Mouse (Mus musculus): ENCODE results near the gene Scd2.
A peak's percentile ranks its signal among the peaks of the same experiment; 100 is the strongest.
"Not testable (repeated sequence)": the region's sequence is repeated elsewhere in the genome, so short reads cannot be mapped to it uniquely, and the experiment has no call there.

Gene Scd2

GRCm38 (mm10) chr19:44297862-44298261 is 4.4 kb downstream of the Scd2 start:
- DNase-seq = peak; percentile 40 to 43

- DNase-seq = no peak
Measured at GRCm38 (mm10) chr19:44299078-44299477, 5.6 kb downstream of the Scd2 start.

GRCm38 (mm10) chr19:44299902-44300301 is 6.4 kb downstream of the Scd2 start:
- no peak for DNase-seq

GRCm38 (mm10) chr19:44300520-44300919 is 7.0 kb downstream of the Scd2 start:
- no peak for DNase-seq

- peak; percentile 38 to 39 for DNase-seq
Measured at GRCm38 (mm10) chr19:44301176-44301575, 7.7 kb downstream of the Scd2 start.

- no peak for DNase-seq
Measured at GRCm38 (mm10) chr19:44301671-44302305, 8.3 kb downstream of the Scd2 start.

GRCm38 (mm10) chr19:44302901-44303300 is 9.4 kb downstream of the Scd2 start:
- DNase-seq = no peak

GRCm38 (mm10) chr19:44303502-44303901 is 10.0 kb downstream of the Scd2 start:
- DNase-seq = no peak

GRCm38 (mm10) chr19:44304419-44304818 is 10.9 kb downstream of the Scd2 start:
- no peak for DNase-seq

GRCm38 (mm10) chr19:44304851-44305510 is 11.5 kb downstream of the Scd2 start:
- DNase-seq = no peak

GRCm38 (mm10) chr19:44305701-44306100 is 12.2 kb downstream of the Scd2 start:
- no peak for DNase-seq

- no peak for DNase-seq
Measured at GRCm38 (mm10) chr19:44306171-44306570, 12.7 kb downstream of the Scd2 start.

GRCm38 (mm10) chr19:44307101-44307914 is 13.8 kb downstream of the Scd2 start:
- no peak for DNase-seq

- no peak for DNase-seq
Measured at GRCm38 (mm10) chr19:44307915-44308470, 14.5 kb downstream of the Scd2 start.

- no peak for DNase-seq
Measured at GRCm38 (mm10) chr19:44308611-44309246, 15.3 kb downstream of the Scd2 start.

GRCm38 (mm10) chr19:44309351-44310154 is 16.1 kb downstream of the Scd2 start:
- no peak for DNase-seq

GRCm38 (mm10) chr19:44310155-44310575 is 16.7 kb downstream of the Scd2 start:
- DNase-seq = not testable (repeated sequence)

GRCm38 (mm10) chr19:44310814-44311213 is 17.3 kb downstream of the Scd2 start:
- no peak for DNase-seq

GRCm38 (mm10) chr19:44311306-44312006 is 18.0 kb downstream of the Scd2 start:
- no peak for DNase-seq

GRCm38 (mm10) chr19:44312007-44312360 is 18.5 kb downstream of the Scd2 start:
- DNase-seq = peak in 1 of 2 experiments; percentile 39

- no peak for DNase-seq
Measured at GRCm38 (mm10) chr19:44313066-44313465, 19.6 kb downstream of the Scd2 start.

All from cerebellum, adult 18-20 months (tissue).